Mouse (Mus musculus) thymus, postnatal 10 days (tissue): Measurements from ENCODE around the gene 4930432K21Rik.

ENCODE experiments used
- DNase-seq, 2 experiments: peaks; one replicate each; pipeline ENCODE4 v3.0.0; 2021; ENCODE audit warnings: low spot score in 2 of 2

The 4930432K21Rik gene

DNA sequence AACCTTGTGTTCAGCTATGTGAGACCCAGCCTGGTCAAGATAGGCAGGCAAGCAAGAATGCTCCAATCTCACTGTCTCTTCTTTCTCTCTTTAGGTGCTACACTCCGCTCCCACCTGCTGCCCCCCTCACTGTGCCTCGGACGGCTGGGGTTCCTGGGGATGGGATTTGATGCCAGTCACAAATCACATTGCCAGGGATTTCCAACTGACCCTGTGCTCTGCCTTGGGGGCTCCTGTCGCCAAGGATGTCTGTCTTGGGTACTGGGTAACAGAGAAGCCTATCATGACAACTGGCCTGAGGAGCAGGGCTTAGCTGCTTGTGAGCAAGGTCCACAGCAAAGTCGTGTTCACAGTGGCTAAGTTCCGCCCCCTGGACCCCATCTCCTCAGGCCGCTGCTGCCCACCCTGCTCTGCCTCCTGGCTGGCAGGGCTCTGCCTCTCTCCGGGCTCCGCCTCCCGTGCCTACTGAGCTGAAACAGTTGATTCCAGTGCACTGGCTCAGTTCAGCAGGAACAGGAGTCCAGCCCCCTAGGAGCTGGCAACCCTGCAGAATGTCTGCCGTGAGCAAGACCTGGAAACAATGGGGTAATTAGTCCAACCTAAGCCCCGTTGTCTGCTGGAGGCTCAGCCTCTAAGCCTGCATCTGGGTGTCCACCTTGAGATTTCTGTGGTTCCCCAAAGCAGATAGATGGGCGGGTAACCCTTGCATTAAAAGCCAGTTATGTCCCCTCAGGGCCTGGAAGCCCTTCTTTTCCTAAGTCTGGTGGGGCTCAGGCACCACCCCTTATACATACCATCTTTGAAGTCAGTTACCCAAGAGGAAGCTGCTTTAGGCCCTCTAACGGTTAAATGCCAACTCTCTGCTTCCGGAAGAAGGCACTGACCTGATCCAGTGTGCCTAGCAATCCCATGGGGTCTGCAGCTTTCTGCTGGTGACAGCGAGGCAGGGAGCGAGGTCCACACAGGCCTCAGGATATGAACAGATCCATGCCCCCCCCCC is 60.9 kb downstream of the 4930432K21Rik start:
- DNase-seq: peak; percentile 58 to 61

DNA sequence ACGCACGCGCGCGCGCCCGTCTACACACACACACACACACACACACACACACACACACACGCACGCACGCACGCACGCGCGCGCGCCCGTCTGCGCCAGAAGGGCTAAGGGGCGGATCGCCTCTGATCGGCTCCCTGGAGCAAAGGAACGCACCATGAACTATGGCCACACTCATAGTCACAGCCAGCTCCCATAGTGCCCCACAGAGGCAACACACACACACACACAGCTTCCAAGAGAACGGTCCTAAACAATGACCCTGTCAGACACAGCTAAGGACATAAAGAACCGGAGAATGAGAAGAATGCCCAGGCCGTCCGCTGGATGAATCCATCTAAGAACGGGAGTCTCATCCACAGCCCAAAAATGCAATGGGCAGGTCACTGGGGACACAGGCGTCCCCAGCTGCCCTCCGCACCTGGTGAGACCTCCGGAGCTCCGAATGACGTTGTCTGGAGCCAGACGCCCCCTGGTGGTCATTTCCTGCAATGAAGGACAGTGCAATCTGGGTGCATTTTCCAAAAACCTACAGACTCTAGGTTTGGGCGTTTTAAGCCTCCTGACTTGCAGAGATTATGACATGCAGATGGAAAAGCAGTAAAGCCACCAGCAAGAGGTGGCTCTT is 62.5 kb downstream of the 4930432K21Rik start:
- DNase-seq: peak; percentile 75 to 93

DNA sequence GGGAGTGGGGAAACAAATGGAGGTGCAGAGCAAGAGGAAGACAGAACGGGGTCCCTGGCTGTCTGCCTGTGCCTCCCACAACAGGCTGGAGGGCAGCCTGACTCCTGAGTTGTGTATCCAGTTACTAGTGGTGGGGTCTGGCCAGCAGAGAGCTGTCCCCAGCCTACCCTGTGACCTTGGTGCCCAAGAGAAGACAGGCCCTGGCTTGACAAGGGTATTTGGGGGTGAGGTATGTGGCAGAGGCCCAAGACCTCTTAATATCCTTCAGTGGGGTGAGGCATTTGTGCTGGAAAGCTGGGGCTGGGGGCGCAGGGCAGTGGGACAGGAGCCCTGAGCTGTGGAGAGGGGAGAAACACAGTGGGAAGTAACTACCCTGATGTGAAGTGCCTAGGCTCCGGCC is 63.4 kb downstream of the 4930432K21Rik start:
- no peak for DNase-seq

DNA sequence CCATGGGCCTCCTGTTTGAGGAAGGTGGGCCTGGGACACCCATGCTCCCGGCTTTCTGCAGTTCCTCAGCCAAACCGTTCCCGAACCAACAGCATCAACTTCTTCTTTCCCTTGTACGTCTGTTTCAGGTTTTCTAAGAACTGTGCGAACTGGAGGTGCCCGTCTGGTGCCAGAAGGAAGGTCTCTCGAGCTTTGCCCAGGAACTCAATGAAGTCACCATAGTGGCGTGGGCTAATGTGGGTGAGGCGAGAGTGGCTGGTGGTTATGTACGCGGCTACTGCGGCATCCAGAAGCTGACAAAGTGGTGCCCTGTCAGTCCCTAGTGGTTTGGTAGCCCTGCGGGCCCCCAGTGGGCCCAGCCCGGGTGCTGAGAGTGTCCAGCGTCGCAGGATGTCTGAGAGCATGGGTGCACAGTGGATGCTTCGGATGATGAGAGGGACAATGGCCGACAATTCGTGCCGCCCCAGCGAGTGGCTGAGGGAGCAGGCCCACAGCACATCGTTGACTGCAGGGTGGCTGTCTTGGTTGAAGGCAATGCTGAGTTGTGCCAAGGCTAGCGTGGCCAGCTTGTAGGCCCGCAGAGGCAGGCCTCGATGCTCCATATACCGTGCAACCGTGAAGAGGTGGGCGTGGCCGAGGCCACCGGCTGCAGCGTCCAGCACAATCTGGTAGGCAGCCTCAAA is 64.2 kb downstream of the 4930432K21Rik start:
- DNase-seq: no peak

DNA sequence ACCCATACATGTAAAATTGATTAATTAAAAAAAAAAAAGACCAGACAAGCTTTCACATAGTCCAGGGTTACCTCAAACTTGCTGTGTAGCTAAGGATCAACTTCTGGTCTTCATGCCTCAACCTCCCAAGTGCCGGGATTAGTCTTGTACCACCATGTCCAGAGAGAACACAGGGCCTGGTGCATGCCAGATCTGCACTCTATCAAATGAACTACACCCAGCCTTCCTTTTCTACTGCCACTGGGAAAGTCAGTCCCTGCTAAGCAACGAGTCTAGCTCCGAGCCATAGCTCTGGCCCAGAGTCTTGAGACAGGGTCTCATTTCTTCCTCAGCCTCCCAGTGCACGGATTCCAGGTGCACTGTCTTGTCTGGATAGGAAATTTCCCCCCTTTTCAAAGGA is 65.5 kb downstream of the 4930432K21Rik start:
- DNase-seq: no peak

DNA sequence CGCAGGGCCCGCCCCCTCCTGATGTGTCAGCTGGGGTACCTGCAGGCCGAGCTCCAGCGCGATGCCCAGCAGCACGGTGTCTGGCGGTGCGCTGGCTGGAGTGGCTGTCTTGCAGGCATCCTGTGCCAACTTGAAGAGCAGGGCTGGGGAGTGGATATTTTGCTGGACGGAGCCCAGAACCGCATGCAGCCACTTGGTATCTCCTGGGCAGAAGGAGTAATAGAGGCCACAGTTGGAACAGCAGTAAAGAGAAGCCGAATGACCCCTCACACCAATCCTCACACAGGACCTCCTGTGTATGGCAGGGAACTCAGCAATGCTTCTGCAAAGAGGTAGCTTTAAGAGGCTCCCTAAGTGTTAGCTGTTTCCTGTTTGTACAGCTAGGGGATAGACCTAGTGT is 69.4 kb downstream of the 4930432K21Rik start:
- DNase-seq: no peak

DNA sequence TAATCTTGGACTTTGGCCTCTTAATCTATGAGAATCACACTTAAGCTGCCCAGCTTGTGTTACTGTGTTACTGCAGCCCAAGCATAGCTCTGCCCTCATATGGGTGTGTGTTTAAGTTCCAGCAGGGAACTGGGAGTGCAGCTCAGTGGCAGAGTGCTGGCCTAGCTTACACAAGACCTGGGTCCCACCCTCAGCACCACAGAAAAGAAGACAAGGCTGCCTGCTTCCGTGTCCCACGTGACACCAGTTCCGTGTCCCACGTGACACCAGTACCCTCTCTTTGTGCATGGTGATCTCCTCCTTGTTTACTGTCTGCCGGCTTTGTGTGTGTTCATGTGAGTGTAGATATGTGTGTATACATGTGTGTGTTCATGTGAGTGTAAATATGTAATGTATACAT is 70.3 kb downstream of the 4930432K21Rik start:
- DNase-seq: no peak

DNA sequence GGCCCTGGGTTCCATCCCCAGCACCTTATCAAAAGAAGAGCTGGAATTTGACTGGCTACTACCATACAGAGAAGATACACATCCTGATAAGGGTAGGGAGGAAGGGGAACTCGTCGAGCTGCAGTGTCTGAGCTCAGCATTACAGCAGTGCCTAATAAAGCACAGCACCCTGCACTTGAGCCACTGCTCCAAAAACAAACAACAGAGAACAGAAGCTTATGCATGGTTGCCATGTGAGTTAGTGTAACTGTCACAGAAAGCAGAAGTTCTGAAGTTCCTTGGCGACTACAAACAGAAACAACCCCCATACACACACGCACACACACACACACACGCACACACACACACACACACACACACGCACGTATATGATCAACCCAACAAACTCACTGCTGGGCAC is 72.3 kb downstream of the 4930432K21Rik start:
- no peak for DNase-seq
